Mouse (Mus musculus) neural tube, embryonic 12.5 days (tissue): ENCODE data around the gene Slc12a3. TPM values are rescaled to one million over a fixed set of nuclear protein-coding genes. Genes with fewer than 3 reads are reported as not detected.

Source experiments
- ATAC-seq: fragments of 200-750 bp; cut with Nextera tagmentation; 2 replicates; pipeline ENCODE4 v1.8.0; 2017; ENCODE audit warnings: low read depth, mild to moderate bottlenecking, moderate TSS enrichment, moderate library complexity; ENCODE audit not compliant: low FRiP score
- H3K27ac ChIP-seq: fragments of 300-500 bp; sonication (generic); 2 replicates; pipeline ENCODE4 v1.5.1; 2016
- H3K27me3 ChIP-seq: fragments of 300-500 bp; sonication (generic); replicated peaks from 2 replicates; pipeline ENCODE4 v1.6.1; 2016; ENCODE audit warnings: mild to moderate bottlenecking
- H3K36me3 ChIP-seq: fragments of 300-500 bp; sonication (generic); 2 replicates; pipeline ENCODE4 v1.6.1; 2016; ENCODE audit warnings: mild to moderate bottlenecking
- H3K4me1 ChIP-seq: fragments of 300-500 bp; sonication (generic); 2 replicates; pipeline ENCODE4 v1.6.1; 2016
- H3K4me2 ChIP-seq: fragments of 300-500 bp; sonication (generic); replicated peaks from 2 replicates; pipeline ENCODE4 v1.6.1; 2016; ENCODE audit warnings: mild to moderate bottlenecking
- H3K4me3 ChIP-seq: fragments of 300-500 bp; sonication (generic); 2 replicates; pipeline ENCODE4 v1.5.1; 2016
- H3K9ac ChIP-seq: fragments of 300-500 bp; sonication (generic); 2 replicates; pipeline ENCODE4 v1.6.1; 2016; ENCODE audit warnings: mild to moderate bottlenecking
- H3K9me3 ChIP-seq: fragments of 300-500 bp; sonication (generic); 2 replicates; pipeline ENCODE4 v1.6.1; 2016; ENCODE audit warnings: mild to moderate bottlenecking
- WGBS: fragments of 180-500 bp; shearing (Covaris S2); methylation state at CpG from one replicate; pipeline ENCODE4 v1.1.7; 2016; 5-methylcytosine and 5-hydroxymethylcytosine counted together
- polyA plus RNA-seq: library from polyadenylated mRNA; unstranded; fragments of >200 nt; fragmentation: Nextera tagmentation; extraction: Ambion mirVana; gene quantifications from 2 replicates; pipeline ENCODE4 v1.2.1, GENCODE M21; 2016

The Slc12a3 gene
- polyA plus RNA-seq, 1 experiment from 2014 or later = 0.19 TPM

DNA sequence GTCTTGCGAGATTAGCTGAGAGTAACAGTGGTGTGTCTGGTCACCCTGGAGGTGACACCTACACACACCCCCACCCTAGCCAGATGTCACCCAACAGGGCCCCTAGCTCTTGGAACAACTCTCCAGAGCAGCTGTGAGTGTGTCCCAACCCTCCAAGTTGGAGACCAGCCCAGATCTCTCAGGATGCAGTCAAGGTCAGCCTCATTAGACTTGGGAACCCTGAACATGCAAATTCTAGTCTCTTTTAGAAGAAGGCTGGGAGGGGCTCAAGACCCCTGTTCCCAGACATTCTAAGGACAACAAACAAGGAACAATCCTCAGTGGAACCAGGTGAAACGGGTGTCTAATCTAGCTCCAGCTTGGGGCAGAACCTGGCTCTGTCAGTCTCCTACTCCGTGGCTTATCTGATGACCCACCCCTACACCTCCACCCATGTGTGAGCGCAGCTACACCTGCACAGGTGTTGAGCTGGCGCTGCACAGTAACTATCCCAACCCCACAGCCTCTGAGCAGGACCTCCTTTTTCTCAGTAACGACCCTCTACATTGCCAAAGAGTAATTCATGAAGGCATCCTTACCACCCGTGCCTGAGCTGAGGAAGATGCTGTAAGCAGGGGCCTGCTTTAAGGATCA, 33.7 kb downstream of the Slc12a3 start:
- 82% methylated on average over 7 of the region's 7 CpGs for WGBS
- no peaks in the 10 kb centered on the region for H3K9me3 ChIP-seq

DNA sequence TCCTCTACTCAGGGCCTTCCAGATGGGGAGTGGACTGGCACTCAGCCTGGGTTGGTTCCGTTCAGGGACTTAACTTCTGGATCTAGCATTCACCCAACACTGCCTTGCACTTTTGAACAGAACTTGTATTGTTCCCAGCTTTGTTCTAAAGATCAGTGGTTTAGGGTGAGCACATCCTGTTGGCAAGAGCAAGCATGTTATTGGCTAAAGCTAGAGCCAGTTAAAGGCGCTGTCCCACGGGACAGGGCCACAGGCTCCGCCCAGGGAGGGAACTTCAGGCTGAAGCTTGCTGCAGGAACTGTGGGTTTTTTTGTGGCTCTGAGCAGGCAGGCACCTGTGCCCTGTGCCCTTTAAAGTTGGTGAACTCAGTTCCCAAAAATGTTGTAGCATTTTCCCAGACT, 34.3 kb downstream of the Slc12a3 start:
- Histone ChIP-seq H3K36me3 (no peaks in the 10 kb centered on the region), H3K9ac (no peak overlapping the region), H3K9me3 (no peaks in the 10 kb centered on the region), H3K4me3 (no peak overlapping the region), H3K27ac (no peak overlapping the region), H3K4me1 (no peaks in the 10 kb centered on the region), H3K27me3 (no peaks in the 10 kb centered on the region), H3K4me2 (no peak overlapping the region)
- 51% methylated on average over 4 of the region's 4 CpGs for WGBS
- ATAC-seq = no peak

More for the DNA sequence above, 33.7 kb downstream of the Slc12a3 start:
- ATAC-seq = no peak
- H3K27me3 ChIP-seq = no peaks in the 10 kb centered on the region
- H3K9ac ChIP-seq = no peak overlapping the region
- no peak overlapping the region for H3K27ac ChIP-seq
- H3K4me1 ChIP-seq = no peaks in the 10 kb centered on the region
- no peak overlapping the region for H3K4me2 ChIP-seq
- no peaks in the 10 kb centered on the region for H3K36me3 ChIP-seq
- H3K4me3 ChIP-seq = no peak overlapping the region

DNA sequence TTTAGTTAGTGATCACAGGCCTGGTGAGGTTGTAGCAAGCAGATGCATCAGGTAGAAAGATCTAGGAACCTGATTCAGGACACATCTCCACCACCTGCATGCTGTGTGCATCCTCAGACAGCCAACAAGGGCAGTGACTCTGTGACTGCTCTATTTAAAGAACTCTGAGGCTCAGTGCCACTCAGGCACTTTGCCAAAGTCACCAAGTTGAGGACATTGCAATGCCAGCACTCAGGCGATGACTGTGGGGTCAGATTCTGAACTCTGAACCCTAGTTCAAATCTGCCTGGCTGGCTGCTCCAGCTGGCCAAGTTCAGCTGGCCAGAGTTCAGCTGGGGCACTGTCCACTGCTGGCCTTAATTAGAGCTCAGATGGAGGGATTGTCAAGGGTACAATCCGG, 34.9 kb downstream of the Slc12a3 start:
- no peak overlapping the region for H3K9ac ChIP-seq
- H3K4me2 ChIP-seq = no peak overlapping the region
- no peak overlapping the region for H3K27ac ChIP-seq
- no peaks in the 10 kb centered on the region for H3K9me3 ChIP-seq
- H3K36me3 ChIP-seq = no peaks in the 10 kb centered on the region
- no peaks in the 10 kb centered on the region for H3K4me1 ChIP-seq
- no peak overlapping the region for H3K4me3 ChIP-seq
- no peak for ATAC-seq
- no peaks in the 10 kb centered on the region for H3K27me3 ChIP-seq
- 92% methylated on average over 2 of the region's 2 CpGs for WGBS

DNA sequence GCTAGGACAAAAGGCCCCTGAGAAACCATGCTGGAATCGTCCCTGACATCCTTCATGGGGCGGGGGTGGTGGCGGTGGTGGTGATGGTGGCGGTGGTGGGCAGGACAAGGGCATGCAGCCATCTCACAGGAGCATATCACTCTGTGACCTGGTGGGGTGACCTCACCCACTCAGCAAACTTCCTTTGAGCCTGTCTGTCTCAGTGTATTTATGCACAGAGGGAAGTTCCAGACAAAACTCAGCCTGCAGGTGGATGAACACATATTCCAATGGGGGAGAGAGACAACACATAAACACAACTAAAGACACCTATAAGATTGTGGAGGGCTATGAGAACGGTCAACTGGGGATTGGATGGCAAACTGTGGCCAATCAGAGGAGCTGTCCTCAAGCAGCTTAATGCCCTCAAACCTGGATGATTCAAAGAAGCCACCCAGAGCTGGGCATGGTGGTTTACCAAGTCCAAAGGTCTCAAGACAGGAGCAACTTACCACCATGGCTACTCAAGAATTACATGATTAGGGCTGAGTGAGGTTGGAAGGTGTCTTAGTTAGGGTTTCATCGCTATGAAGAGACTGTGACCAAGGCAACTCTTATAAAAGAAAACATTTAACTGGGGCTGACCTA, 35.8 kb downstream of the Slc12a3 start:
- Histone ChIP-seq H3K27me3 (no peaks in the 10 kb centered on the region), H3K9ac (no peak overlapping the region), H3K4me2 (no peak overlapping the region), H3K27ac (no peak overlapping the region), H3K4me3 (no peak overlapping the region), H3K9me3 (no peaks in the 10 kb centered on the region), H3K36me3 (no peaks in the 10 kb centered on the region), H3K4me1 (no peaks in the 10 kb centered on the region)
- ATAC-seq = no peak
- WGBS = 89% methylated on average over 6 of the region's 6 CpGs

DNA sequence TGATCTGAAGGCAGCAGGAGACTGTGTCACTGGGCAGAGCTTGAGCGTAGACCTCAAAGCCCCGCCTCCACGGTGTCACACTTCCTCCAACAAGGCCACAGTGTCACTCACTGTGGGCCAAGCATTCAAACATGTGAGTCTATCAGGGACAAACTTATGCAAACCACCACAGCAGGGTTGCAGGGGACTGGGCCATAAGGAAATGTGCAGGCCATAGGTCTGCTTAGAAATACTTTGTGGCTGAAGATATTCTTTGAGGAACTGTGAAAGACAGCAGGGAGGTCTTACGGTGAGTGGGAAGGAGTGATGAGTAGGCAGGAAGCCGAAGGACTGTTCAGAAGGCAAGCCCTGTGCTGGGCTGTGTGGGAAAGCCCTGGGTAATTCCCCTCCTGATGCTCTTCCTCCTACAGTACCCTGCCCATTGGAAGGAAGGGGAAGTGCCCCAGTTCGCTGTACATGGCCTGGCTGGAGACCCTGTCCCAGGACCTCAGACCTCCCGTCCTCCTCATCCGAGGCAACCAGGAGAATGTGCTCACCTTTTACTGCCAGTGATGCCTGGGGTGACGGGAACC, 36.5 kb downstream of the Slc12a3 start:
- 87% methylated on average over 9 of the region's 9 CpGs for WGBS
- no peaks in the 10 kb centered on the region for H3K4me1 ChIP-seq

DNA sequence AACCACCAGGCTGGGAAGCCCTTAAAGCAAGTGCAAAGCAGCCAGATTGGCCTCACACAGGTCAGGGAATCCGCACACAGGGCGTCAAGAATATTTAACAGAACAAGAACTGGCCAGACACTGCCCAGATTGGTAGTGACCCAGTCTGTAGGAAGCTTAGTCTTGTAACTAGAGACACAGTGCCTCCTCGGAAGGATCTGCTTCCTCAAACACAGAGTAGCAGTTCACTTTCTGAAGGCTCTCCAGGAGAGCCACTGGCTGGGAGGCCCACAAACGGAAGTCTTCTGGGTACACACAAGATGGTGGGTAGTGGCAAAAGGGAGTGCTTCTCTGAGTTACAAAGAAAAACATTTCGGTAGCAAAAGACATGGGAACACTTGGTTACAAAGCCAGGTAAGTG, 41.8 kb downstream of the Slc12a3 start:
- Histone ChIP-seq H3K27me3 (no peaks in the 10 kb centered on the region), H3K4me3 (no peak overlapping the region), H3K9me3 (no peaks in the 10 kb centered on the region), H3K4me1 (no peaks in the 10 kb centered on the region), H3K9ac (no peak overlapping the region), H3K36me3 (no peaks in the 10 kb centered on the region), H3K4me2 (no peak overlapping the region), H3K27ac (no peak overlapping the region)
- ATAC-seq = no peak
- 84% methylated on average over 5 of the region's 5 CpGs for WGBS

More for the DNA sequence above, 36.5 kb downstream of the Slc12a3 start:
- Histone ChIP-seq H3K9ac (no peak overlapping the region), H3K27ac (no peak overlapping the region), H3K9me3 (no peaks in the 10 kb centered on the region), H3K27me3 (no peaks in the 10 kb centered on the region), H3K4me3 (no peak overlapping the region), H3K4me2 (no peak overlapping the region), H3K36me3 (no peaks in the 10 kb centered on the region)
- ATAC-seq = no peak

DNA sequence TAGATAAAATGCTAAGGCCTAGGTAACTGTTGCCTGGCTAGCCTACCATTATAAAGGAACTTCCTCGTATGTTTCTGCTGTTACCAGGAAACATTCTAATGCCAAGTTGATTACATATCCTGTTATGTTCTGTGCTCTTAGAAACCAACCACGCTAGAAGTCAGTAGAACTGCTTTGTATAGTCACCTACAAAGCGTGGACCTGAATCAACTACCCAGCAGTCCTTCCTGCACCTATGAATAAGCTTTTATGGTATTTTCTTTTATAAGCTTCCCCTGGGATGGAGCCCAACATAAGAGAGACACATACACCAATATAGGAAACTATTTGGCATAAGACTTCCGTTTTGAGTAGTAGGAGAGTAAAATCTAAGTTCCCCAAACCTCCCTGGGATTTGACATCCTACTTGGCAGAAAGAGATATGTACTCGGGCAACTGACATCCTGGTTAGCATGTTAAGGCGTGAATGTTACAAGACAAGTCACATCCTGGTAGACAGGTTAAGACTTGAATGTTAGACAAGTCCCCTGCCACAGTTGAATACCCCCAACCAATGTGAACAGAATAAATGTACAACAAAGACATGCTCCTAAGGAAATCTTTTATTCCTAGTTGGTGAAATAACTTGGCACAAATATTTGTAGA, 44.1 kb downstream of the Slc12a3 start:
- no peak overlapping the region for H3K4me2 ChIP-seq
- H3K36me3 ChIP-seq = no peaks in the 10 kb centered on the region
- no peak overlapping the region for H3K27ac ChIP-seq
- no peak overlapping the region for H3K4me3 ChIP-seq
- no peak for ATAC-seq
- H3K27me3 ChIP-seq = no peaks in the 10 kb centered on the region
- H3K9ac ChIP-seq = no peak overlapping the region
- no peaks in the 10 kb centered on the region for H3K4me1 ChIP-seq
- WGBS = 86% methylated on average over 6 of the region's 6 CpGs
- no peaks in the 10 kb centered on the region for H3K9me3 ChIP-seq

DNA sequence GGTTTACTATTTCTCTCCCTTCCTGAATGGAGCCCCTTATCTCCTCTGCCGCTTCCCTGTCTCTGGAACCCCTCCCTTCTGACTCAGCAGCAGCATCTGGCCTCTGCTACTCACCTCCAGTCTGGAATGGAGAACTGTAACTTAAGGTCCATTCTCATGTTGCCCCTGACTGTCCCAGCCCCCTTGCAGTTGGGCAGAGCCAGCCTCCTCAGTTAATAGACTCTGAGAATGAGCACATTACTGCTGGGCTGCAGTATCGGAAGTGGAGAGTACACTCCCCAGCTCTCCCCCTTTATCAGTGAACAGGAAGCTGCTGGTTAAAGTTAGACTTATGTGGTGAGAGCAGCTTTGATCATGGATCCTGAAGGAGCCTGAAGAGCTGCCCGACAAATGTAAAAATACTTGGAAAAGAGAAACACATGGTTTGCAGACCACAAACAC, 46.6 kb downstream of the Slc12a3 start:
- Histone ChIP-seq H3K4me2 (no peak overlapping the region), H3K4me1 (no peaks in the 10 kb centered on the region), H3K27me3 (no peaks in the 10 kb centered on the region), H3K4me3 (no peak overlapping the region), H3K27ac (no peak overlapping the region), H3K9ac (no peak overlapping the region), H3K9me3 (no peaks in the 10 kb centered on the region), H3K36me3 (no peaks in the 10 kb centered on the region)
- WGBS = 68% methylated on average over 3 of the region's 3 CpGs
- ATAC-seq = no peak

DNA sequence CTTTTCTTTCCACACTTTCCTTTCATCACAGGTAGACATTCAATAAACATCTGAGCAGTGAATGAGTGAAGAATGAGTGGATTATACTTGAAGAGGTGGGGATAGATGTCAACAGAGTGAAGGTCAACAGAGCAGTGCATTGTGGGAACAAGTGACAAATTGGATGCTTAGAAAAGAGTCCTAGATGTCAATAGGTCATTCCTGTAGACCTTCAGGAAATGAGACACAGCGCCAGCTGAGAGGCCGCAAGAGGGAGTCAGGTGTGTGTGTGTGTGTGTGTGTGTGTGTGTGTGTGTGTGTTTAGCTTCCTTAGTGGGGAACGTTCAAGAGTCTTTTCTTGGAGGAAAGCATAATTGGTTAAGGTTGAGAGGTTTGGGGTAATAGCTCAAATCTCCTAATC, 47.2 kb downstream of the Slc12a3 start:
- H3K4me2 ChIP-seq = no peak overlapping the region
- H3K27me3 ChIP-seq = no peaks in the 10 kb centered on the region
- H3K27ac ChIP-seq = no peak overlapping the region
- H3K9ac ChIP-seq = no peak overlapping the region
- ATAC-seq = no peak
- no peak overlapping the region for H3K4me3 ChIP-seq
- WGBS = 90% methylated on average over 3 of the region's 3 CpGs
- H3K4me1 ChIP-seq = no peaks in the 10 kb centered on the region
- no peaks in the 10 kb centered on the region for H3K9me3 ChIP-seq
- no peaks in the 10 kb centered on the region for H3K36me3 ChIP-seq

DNA sequence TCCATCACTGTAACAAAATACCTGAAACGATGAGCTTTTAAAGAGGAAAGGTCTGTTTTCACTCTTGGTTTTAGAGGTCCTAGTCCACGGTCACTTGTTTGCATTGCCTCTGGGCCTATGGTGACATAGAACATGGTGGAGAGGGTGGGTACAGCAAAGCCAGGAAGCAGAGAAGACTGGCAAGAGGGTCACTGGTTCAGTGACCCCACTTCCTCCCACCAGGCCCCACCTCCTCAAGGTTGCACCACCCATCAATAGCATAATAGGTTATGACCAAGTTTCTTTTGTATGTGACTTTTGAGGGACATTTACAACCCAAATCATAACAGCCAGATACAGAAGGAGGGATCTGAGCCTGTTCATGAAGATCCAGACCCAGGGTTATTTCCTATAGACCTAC, 47.6 kb downstream of the Slc12a3 start:
- Histone ChIP-seq H3K36me3 (no peaks in the 10 kb centered on the region), H3K9ac (no peak overlapping the region), H3K9me3 (no peaks in the 10 kb centered on the region), H3K27ac (no peak overlapping the region), H3K4me2 (no peak overlapping the region), H3K27me3 (no peaks in the 10 kb centered on the region), H3K4me3 (no peak overlapping the region), H3K4me1 (no peaks in the 10 kb centered on the region)
- ATAC-seq = no peak
- WGBS = 92% methylated on average over 2 of the region's 2 CpGs

DNA sequence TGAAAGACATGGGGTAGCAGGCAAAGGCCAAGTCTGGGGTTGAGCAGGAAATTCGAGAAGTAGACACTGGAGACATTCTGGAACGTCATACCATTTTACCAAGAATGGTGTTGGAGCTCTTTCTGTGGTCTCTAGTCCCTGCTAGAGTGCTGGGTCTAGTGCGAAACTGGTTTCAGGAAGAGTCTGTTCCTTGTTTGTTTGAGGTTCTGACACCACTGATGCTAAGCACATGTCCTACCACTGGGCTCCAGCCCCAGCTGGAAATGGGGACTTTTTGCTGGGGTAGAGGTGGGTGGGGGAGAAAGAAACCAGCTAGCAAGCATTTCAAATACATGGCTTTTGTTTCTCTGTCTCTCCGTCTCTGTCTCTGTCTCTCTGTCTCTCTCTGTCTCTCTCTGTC, 48.0 kb downstream of the Slc12a3 start:
- H3K4me2 ChIP-seq = no peak overlapping the region
- no peaks in the 10 kb centered on the region for H3K9me3 ChIP-seq
- H3K27ac ChIP-seq = no peak overlapping the region
- H3K4me3 ChIP-seq = no peak overlapping the region
- H3K4me1 ChIP-seq = no peaks in the 10 kb centered on the region
- WGBS = 81% methylated on average over 4 of the region's 4 CpGs
- no peaks in the 10 kb centered on the region for H3K36me3 ChIP-seq
- H3K27me3 ChIP-seq = no peaks in the 10 kb centered on the region
- ATAC-seq = no peak
- no peak overlapping the region for H3K9ac ChIP-seq

DNA sequence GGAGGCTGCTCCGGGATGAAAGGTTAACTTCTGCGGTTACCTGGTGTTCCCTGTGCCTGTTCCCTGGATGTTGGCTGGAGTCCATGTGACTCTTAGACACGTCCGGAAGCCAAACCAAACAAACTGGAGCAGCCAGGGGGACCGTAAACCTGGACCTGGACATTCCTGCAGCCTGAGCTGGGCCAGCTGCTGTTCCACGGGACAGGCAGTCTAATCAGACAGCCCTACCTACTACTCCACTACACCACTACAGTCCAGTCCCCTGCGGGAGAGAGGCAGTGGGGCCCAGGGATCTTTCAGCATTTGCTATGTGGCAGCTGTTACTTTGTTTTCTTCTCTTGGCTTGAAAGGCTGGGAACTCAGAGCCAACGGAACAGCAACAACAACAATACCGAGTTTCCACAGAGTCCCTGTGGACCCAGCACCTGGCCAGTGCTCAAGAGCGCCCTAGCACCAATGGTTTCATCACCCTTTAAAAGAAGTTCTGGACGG, 48.8 kb downstream of the Slc12a3 start:
- ATAC-seq = no peak
- WGBS = 67% methylated on average over 11 of the region's 11 CpGs
- no peak overlapping the region for H3K9ac ChIP-seq
- H3K9me3 ChIP-seq = no peaks in the 10 kb centered on the region
- no peak overlapping the region for H3K27ac ChIP-seq
- H3K4me3 ChIP-seq = no peak overlapping the region
- H3K4me1 ChIP-seq = no peaks in the 10 kb centered on the region
- no peaks in the 10 kb centered on the region for H3K27me3 ChIP-seq
- no peaks in the 10 kb centered on the region for H3K36me3 ChIP-seq
- no peak overlapping the region for H3K4me2 ChIP-seq
